Mouse (Mus musculus) neural tube, embryonic 11.5 days (tissue): ENCODE data around the gene Tmem179b. TPM values are rescaled to one million over a fixed set of nuclear protein-coding genes. Genes with fewer than 3 reads are reported as not detected.

ENCODE experiments used
- ATAC-seq: fragments of 200-750 bp; cut with Nextera tagmentation; 2 replicates; pipeline ENCODE4 v1.8.0; 2017; ENCODE audit warnings: moderate number of reproducible peaks, mild to moderate bottlenecking, moderate TSS enrichment, moderate library complexity; ENCODE audit not compliant: insufficient read depth, low FRiP score, low TSS enrichment
- DNase-seq: peaks from one replicate; pipeline ENCODE4 v3.0.0-alpha.2; 2015; ENCODE audit warnings: low spot score
- H3K27ac ChIP-seq: fragments of 300-500 bp; sonication (generic); 2 replicates; pipeline ENCODE4 v1.5.1; 2014; ENCODE audit warnings: low read depth, mild to moderate bottlenecking, low read length
- H3K27me3 ChIP-seq: fragments of 300-500 bp; sonication (generic); 2 replicates; pipeline ENCODE4 v1.6.1; 2014; ENCODE audit warnings: mild to moderate bottlenecking, low read length, mixed read lengths; ENCODE audit not compliant: control insufficient read depth, insufficient read depth
- H3K36me3 ChIP-seq: fragments of 300-500 bp; sonication (generic); 2 replicates; pipeline ENCODE4 v1.6.1; 2014; ENCODE audit warnings: mild to moderate bottlenecking, low read length, moderate library complexity, mixed read lengths; ENCODE audit not compliant: control insufficient read depth, insufficient read depth
- H3K4me1 ChIP-seq: fragments of 300-500 bp; sonication (generic); 2 replicates; pipeline ENCODE4 v1.6.1; 2014; ENCODE audit warnings: low read length, mixed read lengths; ENCODE audit not compliant: control insufficient read depth, insufficient read depth
- H3K4me2 ChIP-seq: fragments of 300-500 bp; sonication (generic); 2 replicates; pipeline ENCODE4 v1.6.1; 2014; ENCODE audit warnings: low read depth, mild to moderate bottlenecking, moderate library complexity
- H3K4me3 ChIP-seq: fragments of 300-500 bp; sonication (generic); 2 replicates; pipeline ENCODE4 v1.5.1; 2014; ENCODE audit warnings: low read depth, low read length
- H3K9ac ChIP-seq: fragments of 300-500 bp; sonication (generic); 2 replicates; pipeline ENCODE4 v1.6.1; 2014; ENCODE audit warnings: mild to moderate bottlenecking, low read length
- H3K9me3 ChIP-seq: fragments of 300-500 bp; sonication (generic); 2 replicates; pipeline ENCODE4 v1.6.1; 2016; ENCODE audit warnings: low read length; ENCODE audit not compliant: control insufficient read depth
- WGBS: fragments of 180-500 bp; shearing (Covaris S2); extraction: QIAGEN DNeasy Blood & Tissue Kit; methylation state at CpG from one replicate; pipeline ENCODE4 v1.1.7; 2014; 5-methylcytosine and 5-hydroxymethylcytosine counted together
- polyA plus RNA-seq: library from polyadenylated mRNA; unstranded; fragments of >200 nt; fragmentation: Nextera tagmentation; extraction: Ambion mirVana; gene quantifications from 2 replicates; pipeline ENCODE4 v1.2.1, GENCODE M21; 2014

Tmem179b gene
- polyA plus RNA-seq, 1 experiment from 2014 or later: 46.7 TPM

GRCm38 (mm10) chr19:8817001-8817400 is 42.7 kb upstream of the Tmem179b start:
- H3K4me2 ChIP-seq: no peak overlapping the region; the same call in 1 of the 2 replicates
- H3K27me3 ChIP-seq: no peaks in the 10 kb centered on the region
- peaks cover 9% of the 10 kb centered on the region; the same call in 1 of the 2 replicates for H3K36me3 ChIP-seq
- H3K27ac ChIP-seq: no peak overlapping the region
- 87% methylated on average over 3 of the region's 3 CpGs for WGBS
- no peak overlapping the region for H3K4me3 ChIP-seq
- H3K9ac ChIP-seq: no peak overlapping the region
- H3K9me3 ChIP-seq: no peaks in the 10 kb centered on the region
- ATAC-seq (no peak), DNase-seq (no peak)
- peaks cover 22% of the 10 kb centered on the region for H3K4me1 ChIP-seq

DNA sequence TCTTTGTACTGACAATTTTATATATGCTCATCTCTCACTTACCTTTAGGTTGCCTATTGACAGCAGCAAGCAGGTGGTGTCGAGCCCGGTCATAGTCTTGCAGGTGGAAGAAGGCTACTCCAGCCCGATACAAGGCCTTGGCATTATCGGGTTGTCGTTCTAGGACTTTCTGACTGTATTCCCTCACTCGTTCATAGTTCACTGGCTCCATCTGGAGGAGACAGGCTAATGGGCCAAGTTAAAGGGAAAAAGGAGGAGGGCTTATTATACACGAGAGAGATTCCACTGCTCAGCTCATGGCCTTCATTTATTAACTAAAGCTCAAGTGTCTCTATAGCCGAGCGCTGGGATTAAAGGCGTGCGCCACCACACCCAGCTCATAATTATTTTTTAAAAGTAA is 41.5 kb upstream of the Tmem179b start:
- H3K27ac ChIP-seq: no peak overlapping the region
- H3K4me2 ChIP-seq: no peak overlapping the region
- no peak for DNase-seq
- peaks cover 15% of the 10 kb centered on the region for H3K4me1 ChIP-seq
- 83% methylated on average over 11 of the region's 11 CpGs for WGBS
- ATAC-seq: no peak
- H3K9ac ChIP-seq: no peak overlapping the region
- H3K9me3 ChIP-seq: no peaks in the 10 kb centered on the region
- H3K27me3 ChIP-seq: no peaks in the 10 kb centered on the region
- peaks cover 12% of the 10 kb centered on the region for H3K36me3 ChIP-seq
- no peak overlapping the region for H3K4me3 ChIP-seq

DNA sequence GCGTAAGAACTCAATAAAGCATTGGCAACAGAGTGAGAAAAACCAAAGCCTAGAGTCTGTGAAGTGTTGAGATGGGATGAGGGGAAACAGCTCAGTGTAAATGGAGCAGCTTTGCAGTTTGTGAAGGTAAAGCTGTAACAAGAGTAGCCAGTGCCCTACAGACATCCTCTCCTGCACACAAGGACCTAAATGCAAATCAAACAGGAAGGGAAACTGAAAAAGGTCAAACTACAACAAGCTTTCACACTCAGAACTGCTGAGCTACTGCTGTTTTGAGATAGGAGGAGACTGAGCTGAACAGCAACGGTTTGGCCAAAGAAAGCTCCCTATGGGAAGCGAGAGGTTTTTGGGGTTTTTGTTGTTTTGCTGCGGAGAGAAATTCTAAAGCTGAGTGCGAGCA is 32.5 kb upstream of the Tmem179b start:
- no peaks in the 10 kb centered on the region for H3K9me3 ChIP-seq
- H3K27ac ChIP-seq: no peak overlapping the region
- DNase-seq (no peak), ATAC-seq (no peak)
- 94% methylated on average over 5 of the region's 5 CpGs for WGBS
- H3K27me3 ChIP-seq: no peaks in the 10 kb centered on the region
- no peak overlapping the region for H3K4me3 ChIP-seq
- H3K4me2 ChIP-seq: no peak overlapping the region
- peaks cover 11% of the 10 kb centered on the region for H3K36me3 ChIP-seq
- H3K4me1 ChIP-seq: peaks cover 5% of the 10 kb centered on the region
- H3K9ac ChIP-seq: no peak overlapping the region

- peaks cover 8% of the 10 kb centered on the region for H3K4me1 ChIP-seq
- H3K9ac ChIP-seq: no peak overlapping the region
- DNase-seq (no peak), ATAC-seq (no peak)
- H3K4me3 ChIP-seq: no peak overlapping the region
- H3K9me3 ChIP-seq: no peaks in the 10 kb centered on the region
- no peak overlapping the region for H3K27ac ChIP-seq
- 93% methylated on average over 11 of the region's 11 CpGs for WGBS
- no peaks in the 10 kb centered on the region for H3K27me3 ChIP-seq
- peaks cover 8% of the 10 kb centered on the region for H3K36me3 ChIP-seq
- no peak overlapping the region for H3K4me2 ChIP-seq
Measured at GRCm38 (mm10) chr19:8803879-8804660, 29.8 kb upstream of the Tmem179b start.

- Histone ChIP-seq H3K4me2 (no peak overlapping the region), H3K27ac (no peak overlapping the region), H3K27me3 (no peaks in the 10 kb centered on the region), H3K9me3 (no peaks in the 10 kb centered on the region), H3K36me3 (peaks cover 6% of the 10 kb centered on the region), H3K9ac (no peak overlapping the region), H3K4me3 (peak overlapping the region; percentile 42; the same call in 1 of the 2 replicates), H3K4me1 (peaks cover 8% of the 10 kb centered on the region)
- 93% methylated on average over 9 of the region's 9 CpGs for WGBS
- no peak for DNase-seq
- ATAC-seq: no peak
Measured at GRCm38 (mm10) chr19:8803204-8803780, 29.0 kb upstream of the Tmem179b start.

DNA sequence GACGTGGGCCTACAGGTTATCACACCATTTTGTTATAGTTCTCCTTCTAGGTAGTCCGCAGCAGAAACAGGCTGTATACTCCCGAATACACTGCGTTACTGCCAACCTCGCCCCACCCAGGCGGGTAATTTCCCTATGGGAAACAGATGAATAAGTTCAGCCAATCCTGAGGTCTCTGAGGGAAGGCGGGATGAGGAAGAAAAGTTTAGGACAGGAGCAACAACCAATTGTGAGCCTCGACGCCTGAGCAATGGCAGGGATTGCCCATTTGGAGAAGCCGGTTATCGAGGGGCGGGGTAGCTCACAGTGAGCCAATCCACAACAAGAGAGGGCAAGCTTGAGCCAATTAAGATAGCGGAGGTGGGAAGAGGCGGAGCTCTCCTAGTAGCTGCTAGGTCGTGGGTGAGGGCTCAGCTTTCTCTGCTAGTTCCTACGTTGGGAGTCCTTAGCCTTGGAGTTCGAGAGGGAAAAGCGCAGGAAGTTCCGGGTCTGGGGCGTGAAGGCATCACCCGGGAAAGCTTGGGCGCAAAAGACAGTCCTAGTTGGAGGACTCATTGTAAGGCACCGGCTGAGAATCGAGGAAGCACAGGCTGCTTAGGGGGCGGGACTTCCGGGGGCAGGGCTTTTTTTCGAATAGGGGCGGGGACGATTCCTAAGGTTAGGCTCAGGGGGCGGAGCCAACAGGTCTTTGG is 28.0 kb upstream of the Tmem179b start, which contains the start of gene Zbtb3:
TSS of gene Zbtb3 (plus strand) at position 426 of the 692 bp plus-strand sequence.
- Histone ChIP-seq H3K36me3 (peaks cover 6% of the 10 kb centered on the region), H3K4me3 (peak within 1 kb of the TSS; percentile 42), H3K27me3 (no peaks in the 10 kb centered on the region), H3K9ac (peak within 1 kb of the TSS; percentile 52), H3K4me1 (peaks cover 13% of the 10 kb centered on the region), H3K9me3 (no peaks in the 10 kb centered on the region), H3K27ac (0 out of 2 replicates have a peak within 1 kb of the TSS, but pooled peaks have one; percentile 47), H3K4me2 (peak within 1 kb of the TSS; percentile 57)
- DNase-seq: peak; percentile 94
- WGBS: under 1% methylated on average over 30 of the region's 30 CpGs
- ATAC-seq: peak; percentile 99

- Histone ChIP-seq H3K4me1 (peaks cover 13% of the 10 kb centered on the region), H3K4me3 (no peak overlapping the region), H3K27me3 (no peaks in the 10 kb centered on the region), H3K36me3 (peaks cover 3% of the 10 kb centered on the region), H3K4me2 (peak overlapping the region; percentile 2; the same call in 1 of the 2 replicates), H3K27ac (no peak overlapping the region), H3K9ac (no peak overlapping the region), H3K9me3 (no peaks in the 10 kb centered on the region)
- DNase-seq (no peak), ATAC-seq (no peak)
Measured at GRCm38 (mm10) chr19:8798947-8799315, 24.7 kb upstream of the Tmem179b start.

DNA sequence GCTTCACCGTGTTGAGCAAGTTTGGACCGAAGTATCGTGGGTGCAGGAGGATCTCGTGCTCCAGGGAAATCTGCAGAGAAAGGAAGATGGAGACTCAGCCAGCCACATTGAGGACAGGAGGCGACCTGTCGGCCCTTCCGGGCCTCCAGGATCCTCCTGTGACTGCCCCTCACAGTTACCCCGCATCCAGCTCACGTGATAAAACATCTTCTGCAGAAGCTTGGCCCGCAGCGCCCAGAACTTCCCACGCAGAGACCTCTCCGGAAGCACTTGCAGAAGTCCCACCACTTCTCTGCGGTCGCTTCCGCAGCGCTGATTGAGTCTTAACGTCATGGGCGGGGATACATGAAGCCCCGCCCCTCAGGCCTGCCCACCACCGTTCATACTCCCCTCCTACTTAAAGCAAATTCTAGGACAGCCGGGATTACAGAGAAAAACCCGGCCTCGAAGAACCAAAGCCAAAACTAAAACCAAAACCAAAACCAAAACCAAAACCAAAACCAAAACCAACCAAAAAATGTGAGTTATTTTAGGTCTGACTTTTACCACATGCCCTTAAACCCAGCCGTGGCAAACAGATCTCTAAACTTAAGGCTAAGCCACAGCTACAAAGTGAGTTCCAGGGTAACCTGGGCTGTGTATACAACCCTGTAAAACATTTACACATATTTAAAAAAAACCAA is 24.1 kb upstream of the Tmem179b start, which contains the start of gene Polr2g:
TSS of gene Polr2g (minus strand) at position 314 of the 683 bp plus-strand sequence.
- H3K4me2 ChIP-seq: peak within 1 kb of the TSS; percentile 87
- no peaks in the 10 kb centered on the region for H3K27me3 ChIP-seq
- peak within 1 kb of the TSS; percentile 71 for H3K4me3 ChIP-seq
- WGBS: 2% methylated on average over 25 of the region's 25 CpGs
- peak; percentile 94 for DNase-seq
- ATAC-seq: peak; percentile 68
- H3K4me1 ChIP-seq: peaks cover 13% of the 10 kb centered on the region
- H3K36me3 ChIP-seq: peaks cover 8% of the 10 kb centered on the region
- no peak within 1 kb of the TSS for H3K27ac ChIP-seq
- no peaks in the 10 kb centered on the region for H3K9me3 ChIP-seq
- peak within 1 kb of the TSS; percentile 74 for H3K9ac ChIP-seq
